Mouse (Mus musculus) midbrain, embryonic 15.5 days (tissue): ENCODE measurements around the gene Necab2. TPM values are rescaled to one million over a fixed set of nuclear protein-coding genes. Genes with fewer than 3 reads are reported as not detected.

ENCODE experiments used
- ATAC-seq: fragments of 200-750 bp; cut with Nextera tagmentation; replicated peaks from 2 replicates; pipeline ENCODE4 v1.8.0; 2017; ENCODE audit warnings: moderate TSS enrichment
- H3K27ac ChIP-seq: fragments of 300-500 bp; sonication (generic); 2 replicates; pipeline ENCODE4 v1.5.1; 2015; ENCODE audit warnings: mild to moderate bottlenecking, inconsistent platforms
- H3K27me3 ChIP-seq: fragments of 300-500 bp; sonication (generic); replicated peaks from 2 replicates; pipeline ENCODE4 v1.6.1; 2015; ENCODE audit warnings: inconsistent platforms
- H3K36me3 ChIP-seq: fragments of 300-500 bp; sonication (generic); replicated peaks from 2 replicates; pipeline ENCODE4 v1.6.1; 2015; ENCODE audit warnings: inconsistent platforms
- H3K4me1 ChIP-seq: fragments of 300-500 bp; sonication (generic); 2 replicates; pipeline ENCODE4 v1.6.1; 2015; ENCODE audit warnings: inconsistent platforms
- H3K4me2 ChIP-seq: fragments of 300-500 bp; sonication (generic); 2 replicates; pipeline ENCODE4 v1.6.1; 2015; ENCODE audit warnings: inconsistent platforms, mild to moderate bottlenecking, moderate library complexity
- H3K4me3 ChIP-seq: fragments of 300-500 bp; sonication (generic); 2 replicates; pipeline ENCODE4 v1.5.1; 2015; ENCODE audit warnings: mild to moderate bottlenecking, inconsistent platforms
- H3K9ac ChIP-seq: fragments of 300-500 bp; sonication (generic); 2 replicates; pipeline ENCODE4 v1.6.1; 2015; ENCODE audit warnings: mild to moderate bottlenecking, inconsistent platforms
- H3K9me3 ChIP-seq: fragments of 300-500 bp; sonication (generic); 2 replicates; pipeline ENCODE4 v1.6.1; 2016; ENCODE audit warnings: inconsistent platforms
- WGBS: fragments of 180-500 bp; shearing (Covaris S2); methylation state at CpG from one replicate; pipeline ENCODE4 v1.1.7; 2015; ENCODE audit warnings: mixed read lengths; 5-methylcytosine and 5-hydroxymethylcytosine counted together
- polyA plus RNA-seq: library from polyadenylated mRNA; unstranded; fragments of >200 nt; fragmentation: Nextera tagmentation; extraction: Ambion mirVana; gene quantifications from 2 replicates; pipeline ENCODE4 v1.2.1, GENCODE M21; 2015

Gene Necab2
- polyA plus RNA-seq, 1 experiment from 2014 or later: 53.0 TPM

- H3K9me3 ChIP-seq: no peaks in the 10 kb centered on the region
- H3K4me1 ChIP-seq: no peaks in the 10 kb centered on the region
- 78% methylated on average over 8 of the region's 8 CpGs for WGBS
- no peak for ATAC-seq
- H3K4me2 ChIP-seq: no peak overlapping the region
- H3K27me3 ChIP-seq: no peaks in the 10 kb centered on the region
- no peak overlapping the region for H3K27ac ChIP-seq
- no peaks in the 10 kb centered on the region for H3K36me3 ChIP-seq
- H3K9ac ChIP-seq: no peak overlapping the region
- H3K4me3 ChIP-seq: no peak overlapping the region
Measured at GRCm38 (mm10) chr8:119430250-119430649, 16.3 kb upstream of the Necab2 start.

- WGBS: 91% methylated on average over 7 of the region's 7 CpGs
- no peak overlapping the region for H3K4me2 ChIP-seq
- no peaks in the 10 kb centered on the region for H3K4me1 ChIP-seq
- no peak for ATAC-seq
- H3K9ac ChIP-seq: no peak overlapping the region
- no peaks in the 10 kb centered on the region for H3K36me3 ChIP-seq
- H3K9me3 ChIP-seq: no peaks in the 10 kb centered on the region
- no peak overlapping the region for H3K4me3 ChIP-seq
- no peak overlapping the region for H3K27ac ChIP-seq
- no peaks in the 10 kb centered on the region for H3K27me3 ChIP-seq
Measured at GRCm38 (mm10) chr8:119430690-119431089, 15.8 kb upstream of the Necab2 start.

DNA sequence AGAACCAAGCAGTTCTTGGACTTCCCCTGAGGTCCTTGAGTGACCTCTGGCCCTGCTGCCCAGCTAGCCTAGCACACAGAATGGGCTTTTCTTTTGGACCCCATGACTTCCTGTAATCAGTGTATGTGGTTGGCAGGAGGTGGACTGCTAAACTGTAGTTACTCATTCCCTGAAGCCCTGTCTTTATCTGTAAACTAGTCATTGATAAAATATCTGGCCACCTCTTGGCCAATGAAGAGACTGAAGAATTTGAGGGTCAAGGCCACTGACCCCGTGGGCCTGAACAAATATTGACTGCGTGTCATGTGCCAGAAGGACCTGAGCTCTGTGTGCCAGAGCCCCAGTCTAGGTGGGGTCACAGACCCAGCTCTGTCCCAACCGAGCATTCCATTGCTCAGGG is 14.1 kb upstream of the Necab2 start:
- no peak for ATAC-seq
- no peak overlapping the region for H3K4me2 ChIP-seq
- H3K27ac ChIP-seq: no peak overlapping the region
- no peak overlapping the region for H3K9ac ChIP-seq
- H3K27me3 ChIP-seq: no peaks in the 10 kb centered on the region
- H3K4me1 ChIP-seq: no peaks in the 10 kb centered on the region
- H3K9me3 ChIP-seq: no peaks in the 10 kb centered on the region
- no peaks in the 10 kb centered on the region for H3K36me3 ChIP-seq
- no peak overlapping the region for H3K4me3 ChIP-seq
- 54% methylated on average over 3 of the region's 3 CpGs for WGBS

DNA sequence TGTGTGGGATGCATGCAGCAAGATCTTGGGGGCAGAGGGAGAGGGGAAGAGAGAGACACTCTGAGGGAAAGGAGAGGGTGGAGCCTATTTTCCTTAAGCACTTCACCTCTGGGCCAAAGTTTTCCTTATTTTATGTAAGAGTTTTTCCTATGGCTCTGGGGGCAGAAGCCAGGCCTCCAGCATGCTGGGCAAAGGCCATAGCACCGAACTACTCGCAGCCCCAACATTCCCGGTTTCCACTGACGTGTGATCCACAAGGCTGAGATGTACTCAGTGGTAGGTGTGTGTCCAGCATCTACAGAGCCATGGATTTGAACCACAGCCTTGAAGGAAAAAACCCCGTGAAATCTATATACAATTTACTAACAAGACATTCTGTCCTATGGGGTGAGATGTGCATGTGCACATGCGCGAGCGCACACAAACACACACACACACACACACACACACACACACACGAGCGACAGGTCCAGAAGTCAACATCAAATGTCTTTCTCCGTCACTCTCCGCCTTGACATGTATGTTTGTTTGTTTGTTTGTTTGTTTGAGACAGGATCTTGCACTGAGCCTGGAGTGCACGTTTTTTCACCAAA is 12.8 kb upstream of the Necab2 start, which contains the start of gene Osgin1:
Gene Osgin1 (plus strand): TSS at position 543 of the 593 bp plus-strand sequence.
- Histone ChIP-seq H3K27ac (no peak within 1 kb of the TSS), H3K4me3 (no peak within 1 kb of the TSS), H3K9ac (no peak within 1 kb of the TSS), H3K9me3 (no peaks in the 10 kb centered on the region), H3K36me3 (no peaks in the 10 kb centered on the region), H3K4me2 (no peak within 1 kb of the TSS), H3K4me1 (no peaks in the 10 kb centered on the region), H3K27me3 (no peaks in the 10 kb centered on the region)
- ATAC-seq: no peak
- WGBS: 89% methylated on average over 13 of the region's 13 CpGs

GRCm38 (mm10) chr8:119434569-119434968 is 11.9 kb upstream of the Necab2 start:
- no peaks in the 10 kb centered on the region for H3K9me3 ChIP-seq
- H3K27me3 ChIP-seq: no peaks in the 10 kb centered on the region
- no peaks in the 10 kb centered on the region for H3K4me1 ChIP-seq
- no peaks in the 10 kb centered on the region for H3K36me3 ChIP-seq
- WGBS: 79% methylated on average over 6 of the region's 6 CpGs
- no peak overlapping the region for H3K27ac ChIP-seq
- H3K9ac ChIP-seq: no peak overlapping the region
- H3K4me3 ChIP-seq: no peak overlapping the region
- no peak overlapping the region for H3K4me2 ChIP-seq
- no peak for ATAC-seq

DNA sequence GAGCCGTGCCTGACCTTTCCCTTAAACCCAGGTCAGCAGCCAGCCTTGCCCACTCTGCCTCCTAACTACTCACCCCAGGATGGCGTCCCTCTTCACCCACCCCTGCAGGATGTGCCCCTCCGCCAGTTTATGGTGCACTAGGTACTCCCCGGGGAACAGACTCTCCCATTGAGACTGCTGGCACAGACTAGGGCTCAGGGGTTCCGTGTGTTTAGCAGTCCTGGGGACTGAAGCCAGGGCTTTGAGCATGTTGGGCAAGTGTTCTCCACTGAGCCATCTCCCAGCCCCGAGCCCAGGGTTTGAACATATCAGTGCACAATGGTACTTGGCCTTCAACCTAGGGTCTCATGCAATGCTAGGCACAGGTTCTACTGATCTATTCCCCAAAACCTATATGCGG is 11.0 kb upstream of the Necab2 start:
- no peak overlapping the region for H3K9ac ChIP-seq
- no peaks in the 10 kb centered on the region for H3K9me3 ChIP-seq
- no peak for ATAC-seq
- WGBS: 90% methylated on average over 7 of the region's 7 CpGs
- no peak overlapping the region for H3K27ac ChIP-seq
- H3K36me3 ChIP-seq: no peaks in the 10 kb centered on the region
- no peaks in the 10 kb centered on the region; the same call in 1 of the 2 replicates for H3K4me1 ChIP-seq
- H3K4me3 ChIP-seq: no peak overlapping the region
- no peaks in the 10 kb centered on the region for H3K27me3 ChIP-seq
- no peak overlapping the region for H3K4me2 ChIP-seq

- H3K4me1 ChIP-seq: no peaks in the 10 kb centered on the region; the same call in 1 of the 2 replicates
- no peaks in the 10 kb centered on the region for H3K27me3 ChIP-seq
- 88% methylated on average over 10 of the region's 10 CpGs for WGBS
- H3K4me2 ChIP-seq: no peak overlapping the region
- H3K4me3 ChIP-seq: no peak overlapping the region
- no peaks in the 10 kb centered on the region for H3K36me3 ChIP-seq
- no peaks in the 10 kb centered on the region for H3K9me3 ChIP-seq
- H3K27ac ChIP-seq: no peak overlapping the region
- H3K9ac ChIP-seq: no peak overlapping the region
- no peak for ATAC-seq
Measured at GRCm38 (mm10) chr8:119436331-119436730, 10.2 kb upstream of the Necab2 start.

DNA sequence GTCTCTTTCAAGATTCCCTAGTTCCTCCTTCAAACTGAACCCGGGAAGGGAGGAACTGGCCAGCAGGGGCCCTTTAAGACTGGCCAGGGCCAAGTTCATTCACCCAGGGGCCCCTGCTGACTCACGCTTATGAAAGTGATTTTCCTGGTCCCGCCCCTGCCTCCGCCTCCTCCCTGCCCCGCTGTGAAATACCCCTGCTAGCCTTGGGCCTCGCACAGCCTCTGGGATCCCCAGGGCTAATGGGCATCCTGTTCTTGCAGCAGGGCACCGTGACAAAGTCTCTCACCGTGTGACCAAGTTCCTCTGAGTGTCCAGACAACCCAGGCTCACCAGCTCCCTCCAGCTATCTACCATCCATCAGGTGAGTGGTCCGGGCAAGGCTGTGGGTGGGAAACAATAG is 9.6 kb upstream of the Necab2 start:
- H3K36me3 ChIP-seq: no peaks in the 10 kb centered on the region
- H3K9me3 ChIP-seq: no peaks in the 10 kb centered on the region
- no peak overlapping the region for H3K4me3 ChIP-seq
- ATAC-seq: no peak
- no peaks in the 10 kb centered on the region; the same call in 1 of the 2 replicates for H3K4me1 ChIP-seq
- H3K27me3 ChIP-seq: no peaks in the 10 kb centered on the region
- H3K9ac ChIP-seq: no peak overlapping the region
- WGBS: 26% methylated on average over 9 of the region's 9 CpGs
- H3K4me2 ChIP-seq: no peak overlapping the region
- no peak overlapping the region for H3K27ac ChIP-seq

GRCm38 (mm10) chr8:119437506-119437905 is 9.0 kb upstream of the Necab2 start:
- WGBS: 74% methylated on average over 11 of the region's 11 CpGs
- no peak overlapping the region for H3K4me3 ChIP-seq
- ATAC-seq: no peak

GRCm38 (mm10) chr8:119438876-119439275 is 7.6 kb upstream of the Necab2 start:
- H3K36me3 ChIP-seq: no peaks in the 10 kb centered on the region
- H3K9me3 ChIP-seq: no peaks in the 10 kb centered on the region
- H3K4me3 ChIP-seq: no peak overlapping the region
- no peaks in the 10 kb centered on the region for H3K27me3 ChIP-seq
- no peaks in the 10 kb centered on the region; the same call in 1 of the 2 replicates for H3K4me1 ChIP-seq
- no peak overlapping the region for H3K4me2 ChIP-seq
- WGBS: 81% methylated on average over 6 of the region's 6 CpGs
- H3K27ac ChIP-seq: no peak overlapping the region
- ATAC-seq: no peak
- H3K9ac ChIP-seq: no peak overlapping the region

More at GRCm38 (mm10) chr8:119437506-119437905, 9.0 kb upstream of the Necab2 start:
- H3K27ac ChIP-seq: no peak overlapping the region
- H3K4me2 ChIP-seq: no peak overlapping the region
- no peaks in the 10 kb centered on the region for H3K9me3 ChIP-seq
- no peaks in the 10 kb centered on the region; the same call in 1 of the 2 replicates for H3K4me1 ChIP-seq
- H3K27me3 ChIP-seq: no peaks in the 10 kb centered on the region
- H3K36me3 ChIP-seq: no peaks in the 10 kb centered on the region
- H3K9ac ChIP-seq: no peak overlapping the region

- no peak overlapping the region for H3K4me2 ChIP-seq
- ATAC-seq: no peak
- no peak overlapping the region for H3K27ac ChIP-seq
- 89% methylated on average over 2 of the region's 2 CpGs for WGBS
- no peak overlapping the region for H3K4me3 ChIP-seq
- no peak overlapping the region for H3K9ac ChIP-seq
- H3K36me3 ChIP-seq: no peaks in the 10 kb centered on the region
- no peaks in the 10 kb centered on the region for H3K27me3 ChIP-seq
- no peaks in the 10 kb centered on the region; the same call in 1 of the 2 replicates for H3K4me1 ChIP-seq
- H3K9me3 ChIP-seq: no peaks in the 10 kb centered on the region
Measured at GRCm38 (mm10) chr8:119439424-119439823, 7.1 kb upstream of the Necab2 start.

- Histone ChIP-seq H3K36me3 (no peaks in the 10 kb centered on the region), H3K27me3 (no peaks in the 10 kb centered on the region), H3K9ac (no peak overlapping the region), H3K27ac (no peak overlapping the region), H3K9me3 (no peaks in the 10 kb centered on the region), H3K4me2 (no peak overlapping the region), H3K4me1 (no peaks in the 10 kb centered on the region; the same call in 1 of the 2 replicates), H3K4me3 (no peak overlapping the region)
- WGBS: 53% methylated on average over 7 of the region's 7 CpGs
- no peak for ATAC-seq
Measured at GRCm38 (mm10) chr8:119439893-119440249, 6.6 kb upstream of the Necab2 start.

GRCm38 (mm10) chr8:119440250-119440951 is 6.1 kb upstream of the Necab2 start:
- WGBS: 14% methylated on average over 16 of the region's 16 CpGs
- Histone ChIP-seq H3K9me3 (no peaks in the 10 kb centered on the region), H3K27me3 (0 out of 2 replicates have a peak, but pooled peaks cover under 1% of the 10 kb centered on the region), H3K4me2 (no peak overlapping the region), H3K9ac (no peak overlapping the region), H3K4me3 (no peak overlapping the region), H3K27ac (no peak overlapping the region), H3K36me3 (no peaks in the 10 kb centered on the region), H3K4me1 (no peaks in the 10 kb centered on the region; the same call in 1 of the 2 replicates)
- ATAC-seq: no peak
